Mouse (Mus musculus) heart, embryonic 14.5 days (tissue): ENCODE data around the gene Asb18. TPM values are rescaled to one million over a fixed set of nuclear protein-coding genes. Genes with fewer than 3 reads are reported as not detected.

Source experiments
- ATAC-seq: fragments of 200-750 bp; cut with Nextera tagmentation; 2 replicates; pipeline ENCODE4 v1.8.0; 2017; ENCODE audit warnings: low read depth, moderate TSS enrichment; ENCODE audit not compliant: insufficient number of reproducible peaks, insufficient read depth, low FRiP score
- H3K27ac ChIP-seq, 2 experiments: fragments of 200-500 bp in 1 of 2; fragments of 300-500 bp in 1 of 2; sonication (generic) in 1 of 2; replicated peaks in 1 of 2; 2 replicates each; pipeline ENCODE4 v1.5.1; 2012 to 2014; ENCODE audit warnings: low read depth in 2 of 2, low read length in 2 of 2, control low read depth in 1 of 2, mild to moderate bottlenecking in 1 of 2, mixed read lengths in 1 of 2; ENCODE audit not compliant: control insufficient read depth in 1 of 2, insufficient read depth in 1 of 2
- H3K27me3 ChIP-seq: fragments of 300-500 bp; sonication (generic); 2 replicates; pipeline ENCODE4 v1.6.1; 2014; ENCODE audit warnings: mild to moderate bottlenecking, low read length, control low read depth; ENCODE audit not compliant: control insufficient read depth, insufficient read depth
- H3K36me3 ChIP-seq: fragments of 300-500 bp; sonication (generic); 2 replicates; pipeline ENCODE4 v1.6.1; 2014; ENCODE audit warnings: mild to moderate bottlenecking, control low read depth, low read length, mixed read lengths; ENCODE audit not compliant: control insufficient read depth, insufficient read depth
- H3K4me1 ChIP-seq, 2 experiments: fragments of 200-500 bp in 1 of 2; fragments of 300-500 bp in 1 of 2; sonication (generic) in 1 of 2; 2 replicates each; pipeline ENCODE4 v1.6.1; 2012 to 2014; ENCODE audit warnings: low read length in 2 of 2, control low read depth in 1 of 2, mixed read lengths in 1 of 2; ENCODE audit not compliant: control insufficient read depth in 2 of 2, insufficient read depth in 2 of 2
- H3K4me2 ChIP-seq: fragments of 300-500 bp; sonication (generic); 2 replicates; pipeline ENCODE4 v1.6.1; 2014; ENCODE audit warnings: mild to moderate bottlenecking, low read length
- H3K4me3 ChIP-seq, 2 experiments: fragments of 200-500 bp in 1 of 2; fragments of 300-500 bp in 1 of 2; sonication (generic) in 1 of 2; 2 replicates each; pipeline ENCODE4 v1.5.1; 2012 to 2014; ENCODE audit warnings: low read length in 2 of 2, mild to moderate bottlenecking in 2 of 2, control low read depth in 1 of 2, low read depth in 1 of 2, moderate library complexity in 1 of 2; ENCODE audit not compliant: control insufficient read depth in 1 of 2, insufficient read depth in 1 of 2
- H3K9ac ChIP-seq: fragments of 300-500 bp; sonication (generic); 2 replicates; pipeline ENCODE4 v1.6.1; 2014; ENCODE audit warnings: mild to moderate bottlenecking, low read length
- H3K9me3 ChIP-seq: fragments of 300-500 bp; sonication (generic); 2 replicates; pipeline ENCODE4 v1.6.1; 2016; ENCODE audit warnings: low read length, control low read depth; ENCODE audit not compliant: control insufficient read depth
- WGBS: fragments of 180-500 bp; shearing (Covaris S2); extraction: QIAGEN DNeasy Blood & Tissue Kit; methylation state at CpG from one replicate; pipeline ENCODE4 v1.1.7; 2014; 5-methylcytosine and 5-hydroxymethylcytosine counted together
- polyA plus RNA-seq: library from polyadenylated mRNA; unstranded; fragments of >200 nt; fragmentation: Nextera tagmentation; extraction: Ambion mirVana; gene quantifications from 2 replicates; pipeline ENCODE4 v1.2.1, GENCODE M21; 2014

The Asb18 gene
- polyA plus RNA-seq, 1 experiment from 2014 or later, result 1.0 TPM

GRCm38 (mm10) chr1:89932021-89932423 is 82.4 kb downstream of the Asb18 start:
- H3K4me2 ChIP-seq, result 0 out of 2 replicates have a peak overlapping the region, but pooled peaks have one; percentile 82
- no peak for ATAC-seq
- peaks cover 4 to 29% of the 10 kb centered on the region in 2 experiments; a peak in 3 of 4 replicates for H3K4me1 ChIP-seq
- H3K9me3 ChIP-seq, result no peaks in the 10 kb centered on the region
- H3K27me3 ChIP-seq, result peaks cover 100% of the 10 kb centered on the region
- no peak overlapping the region for H3K4me3 ChIP-seq
- H3K27ac ChIP-seq, result no peak overlapping the region
- 3% methylated on average over 19 of the region's 19 CpGs for WGBS
- H3K9ac ChIP-seq, result no peak overlapping the region
- H3K36me3 ChIP-seq, result no peaks in the 10 kb centered on the region

GRCm38 (mm10) chr1:89931120-89931519 is 83.3 kb downstream of the Asb18 start, which contains the start of gene Gbx2:
Gbx2 (minus strand) TSS chr1:89931179.
- Histone ChIP-seq H3K4me3 (peak within 1 kb of the TSS; percentile 49 to 51), H3K9me3 (no peaks in the 10 kb centered on the region), H3K4me2 (peak within 1 kb of the TSS; percentile 82), H3K27me3 (peaks cover 100% of the 10 kb centered on the region), H3K4me1 (peaks cover 4 to 30% of the 10 kb centered on the region in 2 experiments; a peak in 3 of 4 replicates), H3K27ac (no peak within 1 kb of the TSS; a peak in 1 of 4 replicates), H3K36me3 (no peaks in the 10 kb centered on the region), H3K9ac (no peak within 1 kb of the TSS)
- WGBS, result 2% methylated on average over 33 of the region's 33 CpGs
- ATAC-seq, result peak; percentile 55

GRCm38 (mm10) chr1:89930551-89930950 is 83.9 kb downstream of the Asb18 start:
- H3K27ac ChIP-seq, result no peak overlapping the region; a peak in 1 of 4 replicates
- ATAC-seq, result no peak
- H3K4me1 ChIP-seq, result peaks cover 4 to 30% of the 10 kb centered on the region in 2 experiments; a peak in 3 of 4 replicates
- H3K4me3 ChIP-seq, result peak overlapping the region; percentile 49 to 51
- H3K9ac ChIP-seq, result no peak overlapping the region
- H3K36me3 ChIP-seq, result no peaks in the 10 kb centered on the region
- under 1% methylated on average over 45 of the region's 45 CpGs for WGBS
- no peaks in the 10 kb centered on the region for H3K9me3 ChIP-seq
- peaks cover 100% of the 10 kb centered on the region for H3K27me3 ChIP-seq
- H3K4me2 ChIP-seq, result peak overlapping the region; percentile 82

GRCm38 (mm10) chr1:89929721-89930505 is 84.6 kb downstream of the Asb18 start:
- Histone ChIP-seq H3K9ac (no peak overlapping the region), H3K4me2 (peak overlapping the region; percentile 82), H3K9me3 (no peaks in the 10 kb centered on the region), H3K36me3 (no peaks in the 10 kb centered on the region), H3K4me3 (peak overlapping the region; percentile 49 to 51), H3K27ac (no peak overlapping the region), H3K27me3 (peaks cover 100% of the 10 kb centered on the region), H3K4me1 (peaks cover 4 to 30% of the 10 kb centered on the region in 2 experiments; a peak in 3 of 4 replicates)
- no peak for ATAC-seq
- WGBS, result under 1% methylated on average over 53 of the region's 55 CpGs

- Histone ChIP-seq H3K9ac (no peak overlapping the region), H3K27ac (no peak overlapping the region)
- 1% methylated on average over 6 of the region's 6 CpGs for WGBS
These were observed 85.3 kb downstream of the Asb18 start for GRCm38 (mm10) chr1:89929181-89929580.

GRCm38 (mm10) chr1:89928676-89929075 is 85.8 kb downstream of the Asb18 start:
- Histone ChIP-seq H3K4me2 (peak overlapping the region; percentile 37), H3K4me1 (peaks cover 6 to 30% of the 10 kb centered on the region in 2 experiments; a peak in 3 of 4 replicates), H3K9me3 (no peaks in the 10 kb centered on the region), H3K4me3 (peak overlapping the region in 1 of 2 experiments; percentile 22; a peak in 3 of 4 replicates), H3K27ac (no peak overlapping the region), H3K36me3 (no peaks in the 10 kb centered on the region), H3K9ac (no peak overlapping the region), H3K27me3 (peaks cover 100% of the 10 kb centered on the region)
- 5% methylated on average over 25 of the region's 25 CpGs for WGBS
- ATAC-seq, result no peak

More at GRCm38 (mm10) chr1:89929181-89929580, 85.3 kb downstream of the Asb18 start:
- no peaks in the 10 kb centered on the region for H3K36me3 ChIP-seq
- H3K4me3 ChIP-seq, result peak overlapping the region in 1 of 2 experiments; percentile 22; a peak in 3 of 4 replicates
- peaks cover 4 to 30% of the 10 kb centered on the region in 2 experiments; a peak in 3 of 4 replicates for H3K4me1 ChIP-seq
- no peaks in the 10 kb centered on the region for H3K9me3 ChIP-seq
- no peak for ATAC-seq
- peaks cover 100% of the 10 kb centered on the region for H3K27me3 ChIP-seq
- peak overlapping the region; percentile 37; the same call in 1 of the 2 replicates for H3K4me2 ChIP-seq

- Histone ChIP-seq H3K36me3 (no peaks in the 10 kb centered on the region), H3K4me1 (peaks cover 11 to 40% of the 10 kb centered on the region in 2 experiments; a peak in 3 of 4 replicates), H3K27me3 (peaks cover 100% of the 10 kb centered on the region), H3K27ac (no peak overlapping the region), H3K9me3 (no peaks in the 10 kb centered on the region), H3K4me2 (peak overlapping the region; percentile 63), H3K9ac (no peak overlapping the region), H3K4me3 (peak overlapping the region; percentile 26 to 35)
- under 1% methylated on average over 36 of the region's 36 CpGs for WGBS
- no peak for ATAC-seq
These were observed 87.3 kb downstream of the Asb18 start for GRCm38 (mm10) chr1:89927061-89927661.
